Mouse (Mus musculus): ENCODE measurements around the gene Gsdme.

DNA sequence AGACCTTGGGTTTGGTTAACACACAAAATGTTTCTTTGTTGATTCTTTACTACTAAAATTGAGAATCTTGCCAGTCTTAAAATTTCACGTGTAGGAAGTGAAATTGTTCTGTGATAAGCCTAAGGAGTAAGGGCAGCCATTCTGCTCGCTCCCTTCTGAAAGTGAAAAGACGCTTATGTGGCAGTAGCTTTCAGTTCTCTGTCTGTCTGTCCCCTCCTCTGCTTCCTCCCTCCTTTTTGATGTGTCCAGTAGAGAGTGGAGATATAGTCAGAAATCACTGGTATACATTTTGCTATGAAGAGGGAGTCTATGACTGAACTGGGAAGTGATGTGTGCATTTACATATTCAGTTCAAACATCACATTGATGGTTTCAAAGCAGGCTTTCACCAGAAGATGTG is 70.8 kb downstream of the Gsdme start:
- TF ChIP-seq CTCF (IDR thresholded peaks at IDR 0.05; ENCODE audit: low read depth, low read length) = no peak
- TF ChIP-seq POLR2A (IDR thresholded peaks at IDR 0.05; ENCODE audit: borderline replicate concordance, low read depth, low read length) = no peak

Data from bone marrow macrophage, adult 2 months (primary cell).